Mouse (Mus musculus): ENCODE measurements around the gene Prkar2a. TPM values are rescaled to one million over a fixed set of nuclear protein-coding genes. Genes with fewer than 3 reads are reported as not detected.

The Prkar2a gene
- polyA plus RNA-seq, 1 experiment: 20.8 TPM

DNA sequence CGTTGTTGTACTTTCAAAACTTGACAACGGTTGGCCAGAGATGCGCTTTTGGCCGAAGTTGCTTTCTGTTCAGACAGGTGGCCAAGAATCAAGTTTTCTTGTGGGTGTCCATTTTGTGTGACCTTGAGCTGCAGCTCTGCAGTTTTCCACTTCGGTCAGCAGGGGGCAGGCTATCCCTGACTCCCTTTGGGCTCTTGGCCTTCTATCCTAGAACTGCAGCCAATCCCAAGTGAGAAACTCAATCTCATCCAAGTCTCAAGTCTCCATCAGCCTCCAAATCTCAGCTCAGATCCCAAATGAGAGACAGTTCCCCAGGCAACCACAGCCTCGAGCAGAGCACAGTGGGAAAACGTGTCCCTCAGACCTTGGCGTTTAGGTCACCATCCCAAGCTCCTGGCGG, 64.2 kb downstream of the Prkar2a start:
- no peaks in the 10 kb centered on the region for H3K4me1 ChIP-seq (ENCODE audit: control insufficient read depth, insufficient read depth, insufficient read length, low read length)
- H3K4me3 ChIP-seq (ENCODE audit: insufficient read depth, low read depth, low read length): peak overlapping the region; percentile 23; the same call in 1 of the 2 replicates
- no peak overlapping the region for H3K27ac ChIP-seq (replicated peaks; ENCODE audit: low read depth, low read length)

DNA sequence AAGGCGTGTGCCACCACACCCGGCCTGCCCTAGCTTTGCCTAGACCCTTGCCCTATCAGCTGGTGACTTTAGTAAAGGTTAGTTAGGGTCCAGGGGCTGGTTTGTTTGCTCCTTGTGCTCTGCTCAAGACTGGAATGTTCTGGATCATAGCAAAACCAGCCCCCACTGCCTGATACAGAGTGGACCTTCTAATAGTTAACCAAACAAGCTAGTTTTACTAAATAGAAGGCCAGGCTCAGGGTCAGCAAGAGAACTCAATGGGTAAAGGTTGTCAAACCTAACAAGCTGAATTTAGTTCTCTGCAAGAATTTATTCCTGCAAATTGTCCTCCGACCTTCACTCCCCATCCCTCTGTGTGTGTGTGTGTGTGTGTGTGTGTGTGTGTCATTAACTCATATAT, 64.9 kb downstream of the Prkar2a start:
- Histone ChIP-seq H3K4me3 (ENCODE audit: insufficient read depth, low read depth, low read length) (no peak overlapping the region), H3K4me1 (ENCODE audit: control insufficient read depth, insufficient read depth, insufficient read length, low read length) (no peaks in the 10 kb centered on the region), H3K27ac (replicated peaks; ENCODE audit: low read depth, low read length) (no peak overlapping the region)

DNA sequence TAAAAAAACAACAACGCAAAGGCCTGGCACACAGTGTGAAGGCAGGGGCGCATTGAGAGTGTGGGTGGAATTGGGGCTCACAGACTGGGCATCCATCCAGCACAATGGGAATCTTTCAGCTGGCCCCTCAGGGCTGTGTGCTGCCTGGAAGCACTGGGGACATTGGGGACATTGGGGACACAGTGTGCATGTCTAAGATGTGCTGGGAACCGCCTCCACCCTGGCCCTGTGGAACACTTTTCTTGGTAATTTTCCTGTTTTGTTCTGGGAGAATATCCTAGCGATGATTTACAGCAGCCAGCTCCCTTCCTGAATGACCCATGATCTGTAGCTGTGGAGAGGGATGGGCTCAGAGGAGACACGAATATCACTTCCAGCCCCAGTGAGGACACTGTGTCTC, 65.3 kb downstream of the Prkar2a start:
- Histone ChIP-seq H3K4me1 (ENCODE audit: control insufficient read depth, insufficient read depth, insufficient read length, low read length) (no peaks in the 10 kb centered on the region), H3K4me3 (ENCODE audit: insufficient read depth, low read depth, low read length) (no peak overlapping the region), H3K27ac (replicated peaks; ENCODE audit: low read depth, low read length) (no peak overlapping the region)

DNA sequence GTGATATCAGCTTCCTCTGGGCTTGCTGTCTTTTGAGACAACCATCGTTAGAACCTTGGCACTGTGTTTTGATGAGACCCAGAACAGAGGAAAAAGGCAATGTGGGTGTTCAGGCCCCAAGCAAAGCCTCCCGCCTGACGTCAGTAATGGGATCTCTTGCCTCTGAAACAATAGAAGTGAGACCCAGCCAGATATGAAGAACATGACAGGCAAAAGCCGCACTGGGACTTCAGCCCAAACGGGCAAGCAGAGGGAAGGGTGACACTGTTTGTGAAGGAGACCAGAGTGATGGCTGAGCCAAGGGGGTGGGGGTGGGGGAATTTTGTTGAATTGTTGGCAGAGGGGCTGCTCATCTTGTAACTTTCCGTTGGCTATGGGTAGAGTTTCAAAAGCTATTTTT, 68.3 kb downstream of the Prkar2a start:
- Histone ChIP-seq H3K27ac (replicated peaks; ENCODE audit: low read depth, low read length) (no peak overlapping the region), H3K4me3 (ENCODE audit: insufficient read depth, low read depth, low read length) (no peak overlapping the region), H3K4me1 (ENCODE audit: control insufficient read depth, insufficient read depth, insufficient read length, low read length) (no peaks in the 10 kb centered on the region)

DNA sequence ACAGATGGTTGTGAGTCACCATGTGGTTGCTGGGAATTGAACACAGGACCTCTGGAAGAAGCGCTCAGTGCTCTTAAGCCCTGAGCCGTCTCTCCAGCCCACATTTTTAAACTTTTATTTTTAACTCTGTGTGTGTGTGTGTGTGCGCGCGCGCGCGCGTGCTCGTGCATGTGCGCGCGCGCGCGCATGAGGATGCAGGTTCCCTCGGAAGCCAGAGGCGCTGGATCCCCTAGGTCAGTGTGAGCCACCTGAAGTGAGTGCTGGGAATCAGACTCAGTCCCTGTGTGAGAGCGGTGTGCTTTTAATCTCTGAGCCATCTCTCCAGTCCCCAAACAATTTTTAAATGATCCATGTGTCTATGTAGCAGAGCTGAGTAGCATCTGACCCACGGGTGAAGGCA, 70.0 kb downstream of the Prkar2a start:
- H3K4me3 ChIP-seq (ENCODE audit: insufficient read depth, low read depth, low read length): no peak overlapping the region
- no peak overlapping the region for H3K27ac ChIP-seq (replicated peaks; ENCODE audit: low read depth, low read length)
- no peaks in the 10 kb centered on the region for H3K4me1 ChIP-seq (ENCODE audit: control insufficient read depth, insufficient read depth, insufficient read length, low read length)

DNA sequence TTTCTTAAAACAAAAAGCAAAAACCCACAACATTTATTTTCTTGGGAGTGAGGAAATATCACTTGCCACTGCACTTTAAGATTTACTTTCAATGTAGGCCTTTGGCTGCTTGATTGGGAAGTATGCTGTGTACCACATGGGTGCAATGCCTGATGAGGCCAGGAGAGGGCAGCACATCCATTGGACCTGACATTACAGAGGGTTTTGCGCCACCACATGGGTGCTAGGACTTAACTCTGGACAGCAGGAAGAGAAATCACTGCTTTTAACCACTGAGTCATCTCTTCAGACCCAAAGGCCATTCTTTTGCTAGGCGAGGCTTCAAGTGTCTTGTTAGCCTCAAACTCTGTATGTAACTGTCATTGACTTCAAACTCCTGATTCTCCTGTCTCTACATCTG, 70.7 kb downstream of the Prkar2a start:
- Histone ChIP-seq H3K27ac (replicated peaks; ENCODE audit: low read depth, low read length) (no peak overlapping the region), H3K4me1 (ENCODE audit: control insufficient read depth, insufficient read depth, insufficient read length, low read length) (no peaks in the 10 kb centered on the region), H3K4me3 (ENCODE audit: insufficient read depth, low read depth, low read length) (no peak overlapping the region)

DNA sequence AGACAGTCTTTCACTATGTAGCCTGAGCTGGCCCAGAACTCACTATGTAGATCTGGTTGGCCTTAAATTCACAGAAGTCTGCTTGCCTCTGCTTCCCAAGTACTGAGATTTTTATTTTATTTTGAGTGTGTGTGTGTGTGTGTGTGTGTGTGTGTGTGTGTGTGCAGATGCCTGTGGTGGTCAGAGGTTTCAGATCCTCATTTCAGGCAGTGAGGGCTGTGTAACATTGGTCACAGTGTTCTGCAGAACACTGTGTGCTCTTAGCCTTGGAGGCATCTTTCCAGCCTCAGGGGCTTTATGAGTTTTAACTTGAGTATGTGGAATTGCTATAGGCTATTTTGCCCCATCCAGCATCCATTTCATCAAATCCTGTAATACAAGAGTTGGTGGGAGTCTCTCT, 72.4 kb downstream of the Prkar2a start:
- H3K27ac ChIP-seq (replicated peaks; ENCODE audit: low read depth, low read length): no peak overlapping the region
- no peaks in the 10 kb centered on the region for H3K4me1 ChIP-seq (ENCODE audit: control insufficient read depth, insufficient read depth, insufficient read length, low read length)
- no peak overlapping the region for H3K4me3 ChIP-seq (ENCODE audit: insufficient read depth, low read depth, low read length)

DNA sequence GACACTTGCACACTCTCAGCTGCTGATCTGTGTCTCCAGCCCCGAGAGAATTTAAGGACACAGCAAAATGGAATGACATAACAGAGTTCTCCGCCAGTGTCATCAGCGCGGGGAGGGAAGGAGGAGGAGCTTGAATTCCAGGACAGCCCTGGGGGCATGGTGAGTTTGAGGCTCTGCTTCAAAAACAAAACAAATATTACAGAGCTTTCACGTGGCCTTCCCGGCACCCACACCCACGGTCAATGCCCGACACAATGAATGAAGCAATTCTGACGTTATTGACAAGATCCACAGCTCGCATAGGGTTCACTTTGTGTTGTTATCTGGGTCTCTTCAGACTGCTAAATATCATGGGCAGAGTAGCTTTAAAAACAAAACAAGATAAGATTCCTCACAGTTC, 75.9 kb downstream of the Prkar2a start:
- no peak overlapping the region for H3K27ac ChIP-seq (replicated peaks; ENCODE audit: low read depth, low read length)
- no peak overlapping the region for H3K4me3 ChIP-seq (ENCODE audit: insufficient read depth, low read depth, low read length)

DNA sequence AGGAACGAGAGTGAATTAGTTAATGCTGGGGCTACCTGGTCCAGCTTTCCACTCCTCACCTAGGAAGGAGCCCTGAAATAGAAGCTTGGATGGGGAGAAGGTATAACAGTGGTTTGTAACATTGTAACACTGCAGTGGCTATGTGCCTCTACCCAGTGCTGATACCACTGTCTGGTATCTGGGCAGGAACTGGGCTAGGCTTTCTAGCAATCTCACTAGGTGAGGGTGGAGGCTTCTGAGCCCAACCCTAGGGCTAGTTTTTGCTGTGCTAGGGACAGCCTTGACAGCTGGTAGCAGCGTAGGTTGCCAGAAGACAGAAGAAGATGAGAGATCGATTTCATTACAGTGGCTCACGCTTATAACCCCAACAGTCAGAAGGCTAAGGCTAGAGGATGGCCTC, 87.5 kb downstream of the Prkar2a start:
- Histone ChIP-seq H3K4me3 (ENCODE audit: insufficient read depth, low read depth, low read length) (no peak overlapping the region), H3K4me1 (ENCODE audit: control insufficient read depth, insufficient read depth, insufficient read length, low read length) (no peaks in the 10 kb centered on the region), H3K27ac (replicated peaks; ENCODE audit: low read depth, low read length) (no peak overlapping the region)

More for the DNA sequence above, 75.9 kb downstream of the Prkar2a start:
- no peaks in the 10 kb centered on the region for H3K4me1 ChIP-seq (ENCODE audit: control insufficient read depth, insufficient read depth, insufficient read length, low read length)

DNA sequence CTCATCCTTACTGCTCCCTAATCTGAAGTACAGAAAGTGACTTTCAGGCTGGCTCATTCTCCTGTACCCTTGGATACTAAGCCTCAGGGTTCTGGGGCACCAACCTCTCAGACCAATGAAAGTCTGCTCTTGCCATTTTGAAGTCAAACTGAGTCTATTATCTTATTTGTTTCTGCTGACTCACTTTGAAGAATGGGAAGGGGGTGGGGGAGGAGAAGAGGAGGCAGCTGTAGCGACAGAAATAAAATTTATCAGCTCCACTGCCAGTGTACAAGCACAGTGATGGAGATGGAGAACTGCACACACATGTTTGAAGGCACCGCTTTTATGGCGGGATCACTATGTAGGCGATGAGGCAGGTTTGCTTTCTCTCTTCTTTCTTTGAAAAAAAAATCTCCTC, 88.2 kb downstream of the Prkar2a start:
- no peak overlapping the region for H3K27ac ChIP-seq (replicated peaks; ENCODE audit: low read depth, low read length)
- H3K4me3 ChIP-seq (ENCODE audit: insufficient read depth, low read depth, low read length): no peak overlapping the region
- no peaks in the 10 kb centered on the region for H3K4me1 ChIP-seq (ENCODE audit: control insufficient read depth, insufficient read depth, insufficient read length, low read length)

DNA sequence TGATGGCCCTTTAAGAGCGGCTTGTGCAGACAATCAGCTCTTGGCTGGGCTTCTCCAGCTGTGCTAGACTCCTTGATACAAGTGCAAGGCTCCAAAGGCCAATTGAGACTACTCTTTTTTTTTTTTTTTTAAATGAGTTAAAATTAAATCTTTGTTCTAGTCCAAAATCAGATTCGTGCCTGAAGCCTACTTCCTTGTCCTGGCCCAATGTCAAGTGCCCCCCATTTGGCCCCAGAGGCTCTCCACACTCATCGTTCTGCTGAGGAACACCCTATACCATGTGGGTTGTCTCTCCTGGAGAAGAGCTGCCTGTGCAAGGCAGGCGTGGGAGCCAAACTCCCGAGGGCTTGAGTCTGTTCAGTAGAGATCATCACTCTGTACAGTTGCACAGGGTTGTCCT, 91.8 kb downstream of the Prkar2a start:
- no peak overlapping the region for H3K4me3 ChIP-seq (ENCODE audit: insufficient read depth, low read depth, low read length)
- peaks cover 4% of the 10 kb centered on the region; the same call in 1 of the 2 replicates for H3K4me1 ChIP-seq (ENCODE audit: control insufficient read depth, insufficient read depth, insufficient read length, low read length)
- no peak overlapping the region for H3K27ac ChIP-seq (replicated peaks; ENCODE audit: low read depth, low read length)

DNA sequence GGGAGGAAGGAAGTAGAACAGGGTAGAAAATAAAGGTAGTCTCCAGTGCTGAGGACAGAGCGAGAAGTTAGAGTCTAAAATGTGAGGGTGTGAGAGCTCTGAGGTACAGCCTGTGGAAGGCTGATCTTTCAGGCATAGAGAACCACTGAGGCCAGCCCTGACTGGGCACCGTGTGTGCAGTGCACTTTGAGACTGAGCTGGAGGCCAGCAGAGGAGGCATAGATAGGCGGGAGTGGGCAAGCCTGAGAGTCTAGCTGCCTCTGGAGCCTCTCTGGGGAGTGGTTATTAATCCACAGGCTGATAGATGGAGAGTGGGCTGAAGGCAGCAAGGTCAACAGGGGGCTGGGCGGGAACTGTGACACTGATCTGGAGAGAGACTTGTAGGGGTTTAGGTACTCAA, 92.8 kb downstream of the Prkar2a start:
- H3K4me3 ChIP-seq (ENCODE audit: insufficient read depth, low read depth, low read length): no peak overlapping the region
- peaks cover 8% of the 10 kb centered on the region; the same call in 1 of the 2 replicates for H3K4me1 ChIP-seq (ENCODE audit: control insufficient read depth, insufficient read depth, insufficient read length, low read length)
- no peak overlapping the region for H3K27ac ChIP-seq (replicated peaks; ENCODE audit: low read depth, low read length)

DNA sequence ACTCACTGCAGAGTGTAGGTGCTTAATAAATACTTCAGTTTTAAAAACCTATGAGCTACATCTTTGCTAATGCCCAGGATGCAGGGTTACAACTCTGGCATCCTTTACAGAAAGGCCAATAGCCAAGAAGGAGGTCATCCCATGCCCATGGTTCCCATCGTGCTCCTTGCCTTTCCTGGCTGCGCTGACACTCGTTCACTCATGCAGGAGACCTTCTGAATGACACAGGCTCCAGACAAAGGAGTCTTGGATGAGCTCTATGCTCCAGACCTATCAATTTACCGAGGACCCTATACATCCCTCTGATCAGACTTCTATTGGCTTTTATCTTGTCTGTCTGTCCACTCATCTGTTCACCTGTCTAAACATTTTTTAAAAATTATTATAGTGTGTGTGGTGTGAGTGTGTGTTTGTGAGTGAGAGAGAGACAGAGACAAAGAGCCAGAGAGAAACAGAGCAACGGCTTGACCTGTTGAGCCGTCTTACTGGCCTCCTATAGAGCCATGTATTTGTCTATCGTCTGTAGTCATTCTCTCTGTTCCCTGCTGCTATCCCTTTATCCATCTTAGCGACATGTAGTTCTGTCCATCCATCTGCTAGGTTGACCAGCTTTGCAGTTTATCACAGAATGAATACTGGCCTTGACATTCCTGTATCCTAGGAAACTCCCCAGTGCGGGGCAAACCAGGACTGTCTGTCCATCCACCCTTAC, 93.9 kb downstream of the Prkar2a start:
- peak overlapping the region; percentile 40; the same call in 1 of the 2 replicates for H3K27ac ChIP-seq (replicated peaks; ENCODE audit: low read depth, low read length)
- peak overlapping the region; percentile 88 for H3K4me3 ChIP-seq (ENCODE audit: insufficient read depth, low read depth, low read length)
- H3K4me1 ChIP-seq (ENCODE audit: control insufficient read depth, insufficient read depth, insufficient read length, low read length): peaks cover 11% of the 10 kb centered on the region; the same call in 1 of the 2 replicates

DNA sequence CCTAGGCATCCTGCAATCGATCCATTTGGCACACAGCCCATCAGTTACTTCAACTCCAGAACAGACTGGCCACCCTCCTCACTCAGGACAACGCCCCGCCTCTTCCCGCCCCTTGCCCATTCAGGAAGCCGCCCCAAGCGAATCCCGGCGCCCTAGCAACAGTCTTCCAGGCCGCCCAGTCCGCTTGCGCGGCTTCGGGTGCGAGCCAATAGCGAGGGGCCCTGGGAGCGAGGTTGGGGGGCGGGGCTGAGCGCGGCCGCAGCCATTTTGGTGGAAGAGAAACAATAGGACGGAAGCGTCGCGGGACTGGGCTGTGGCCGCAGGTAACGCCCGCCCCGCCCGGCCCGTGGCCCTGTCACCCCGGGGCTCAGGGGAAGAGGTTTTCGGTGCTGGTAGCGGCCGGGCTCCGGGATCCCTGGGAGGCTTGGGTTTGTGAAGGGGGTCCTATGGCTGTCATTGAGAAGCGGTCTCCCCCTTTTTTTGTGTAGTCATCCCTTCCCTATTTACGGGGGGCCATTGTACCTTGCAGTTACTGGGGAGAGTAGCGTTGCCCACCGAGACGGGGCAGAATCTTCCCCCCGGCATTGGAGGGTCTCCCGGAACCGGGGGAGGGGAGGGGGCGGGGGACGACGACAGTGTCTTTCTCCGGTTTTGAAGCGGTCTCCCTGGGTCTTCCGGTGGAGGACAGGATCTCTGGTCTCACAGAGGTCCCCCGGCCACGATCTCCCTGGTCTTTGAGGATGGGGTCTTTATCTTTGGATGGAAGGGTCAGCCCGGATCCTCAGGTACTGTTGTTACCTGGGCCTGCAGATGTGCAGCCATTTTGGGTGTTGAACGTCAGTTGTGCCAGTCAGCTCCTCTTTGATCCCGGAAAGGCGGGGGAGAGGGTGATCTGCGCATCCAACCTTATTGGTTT, 94.7 kb downstream of the Prkar2a start, which contains the start of gene Ip6k2:
Ip6k2 (plus strand) TSS at position 249 of the 916 bp plus-strand sequence.
- peak within 1 kb of the TSS; percentile 69 for H3K27ac ChIP-seq (replicated peaks; ENCODE audit: low read depth, low read length)
- H3K4me3 ChIP-seq (ENCODE audit: insufficient read depth, low read depth, low read length): peak within 1 kb of the TSS; percentile 88
- peaks cover 11% of the 10 kb centered on the region; the same call in 1 of the 2 replicates for H3K4me1 ChIP-seq (ENCODE audit: control insufficient read depth, insufficient read depth, insufficient read length, low read length)

DNA sequence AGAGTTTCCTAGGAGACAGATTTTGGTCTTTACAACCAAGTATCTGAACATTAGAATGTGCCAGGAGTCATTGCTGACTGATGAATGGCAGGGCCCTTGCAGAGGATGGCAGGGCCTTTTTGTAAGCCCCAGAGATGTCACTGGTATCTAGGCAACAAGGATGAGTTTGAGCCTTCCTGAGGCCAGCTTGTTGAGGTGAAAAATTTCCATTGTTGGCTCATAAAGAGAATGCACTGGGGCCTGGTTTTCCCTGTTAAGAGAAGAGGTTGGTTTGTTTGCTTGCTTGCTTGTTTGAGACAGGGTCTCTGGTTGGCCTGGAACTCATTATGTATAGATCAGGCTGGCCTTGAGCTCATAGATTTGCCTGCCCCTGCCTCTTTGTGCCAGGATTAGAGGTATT, 96.3 kb downstream of the Prkar2a start:
- Histone ChIP-seq H3K4me3 (ENCODE audit: insufficient read depth, low read depth, low read length) (no peak overlapping the region), H3K27ac (replicated peaks; ENCODE audit: low read depth, low read length) (no peak overlapping the region), H3K4me1 (ENCODE audit: control insufficient read depth, insufficient read depth, insufficient read length, low read length) (peaks cover 11% of the 10 kb centered on the region; the same call in 1 of the 2 replicates)
